In genomic region chr7:141330706-141331105, GRCm38 (mm10) we compare ENCODE assay signal across 35 mouse cellular contexts. TPM values are rescaled to one million over a fixed set of nuclear protein-coding genes. Genes with fewer than 3 reads are reported as not detected.
"Had no signal": no experiment of that assay in that cellular context is flagged by ENCODE, and none has a peak within 500 bp of the region (broad histone marks: within the 10 kb centered on the region; RNA-seq: fewer than 3 reads in every experiment).

No protein-coding gene starts in this region.

- H3K27me3 ChIP-seq: heart, embryonic 13.5 days; heart, embryonic 15.5 days; hindbrain, embryonic 13.5 days; hindbrain, embryonic 15.5 days; limb, embryonic 13.5 days; limb, embryonic 15.5 days; liver, embryonic 12.5 days had no signal

- H3K9me3 ChIP-seq: heart, embryonic 13.5 days; heart, embryonic 15.5 days; hindbrain, embryonic 13.5 days; hindbrain, embryonic 15.5 days; limb, embryonic 13.5 days; limb, embryonic 15.5 days; liver, embryonic 12.5 days had no signal

- H3K27ac ChIP-seq: heart, adult 2 months; heart, embryonic 13.5 days; heart, embryonic 15.5 days; hindbrain, embryonic 13.5 days; hindbrain, embryonic 15.5 days; hindbrain, postnatal 0 days; limb, embryonic 13.5 days; limb, embryonic 15.5 days; liver, embryonic 12.5 days; liver, embryonic 14.5 days had no signal

- H3K4me2 ChIP-seq: heart, embryonic 11.5 days; heart, embryonic 13.5 days; heart, embryonic 15.5 days; hindbrain, embryonic 13.5 days; hindbrain, embryonic 15.5 days; limb, embryonic 13.5 days; limb, embryonic 15.5 days; liver, embryonic 12.5 days had no signal

- ATAC-seq: hindbrain, postnatal 0 days; intestine, embryonic 16.5 days; liver, embryonic 12.5 days had no signal

- DNase-seq: gastrocnemius, postnatal 14 days; gastrocnemius, postnatal 36 days; heart, adult 11 months; heart, adult 2 months; heart, postnatal 14 days; heart, postnatal 36 days; kidney, adult 11 months; kidney, adult 2 months; kidney, postnatal 14 days; kidney, postnatal 36 days; layer of hippocampus, adult 9-11 months; layer of hippocampus, postnatal 36 days; left cerebral cortex, postnatal 4 days had no signal

- H3K9ac ChIP-seq: heart, embryonic 13.5 days; heart, embryonic 15.5 days; hindbrain, embryonic 13.5 days; hindbrain, embryonic 15.5 days; limb, embryonic 13.5 days; limb, embryonic 15.5 days; liver, embryonic 12.5 days; liver, embryonic 14.5 days had no signal

- H3K4me3 ChIP-seq: heart, adult 2 months; heart, embryonic 13.5 days; heart, embryonic 15.5 days; hindbrain, embryonic 13.5 days; hindbrain, embryonic 15.5 days; limb, embryonic 13.5 days; limb, embryonic 15.5 days; liver, embryonic 12.5 days had no signal

RNA-seq across cellular contexts. Expression of gene Drd4, which starts 38.9 kb away (rescaled TPM):
- total RNA-seq: gastrocnemius, adult 18-20 months; gastrocnemius, adult 8-10 months; gastrocnemius, postnatal 36 days; heart, adult 2 months; heart, postnatal 14 days; heart, postnatal 36 days; hematopoietic stem cell, adult 5-6 weeks; layer of hippocampus, adult 18-20 months; liver, adult 2 months had no signal
- polyA plus RNA-seq: heart, embryonic 13.5 days; liver, adult 2 months; liver, embryonic 14.5 days had no signal

RNA-seq across cellular contexts. Expression of gene Sct, which starts 51.8 kb away (rescaled TPM):
- total RNA-seq: gastrocnemius, adult 18-20 months; gastrocnemius, adult 8-10 months; gastrocnemius, postnatal 36 days; heart, adult 2 months; heart, postnatal 14 days; heart, postnatal 36 days; hematopoietic stem cell, adult 5-6 weeks; layer of hippocampus, adult 18-20 months; layer of hippocampus, adult 8-10 months; layer of hippocampus, postnatal 14 days; layer of hippocampus, postnatal 36 days; left cerebral cortex, adult 18-20 months; left cerebral cortex, adult 8-10 months; left cerebral cortex, postnatal 10 days; left cerebral cortex, postnatal 25 days; liver, adult 2 months had no signal
- polyA plus RNA-seq: heart, adult 2 months; liver, adult 2 months had no signal
